Mouse (Mus musculus): ENCODE results near the gene Rbl2. TPM values are rescaled to one million over a fixed set of nuclear protein-coding genes. Genes with fewer than 3 reads are reported as not detected.
A peak's percentile ranks its signal among the peaks of the same experiment; 100 is the strongest.

Rbl2 gene
- 21.9 and 26.6 TPM in 2 replicates for polyA plus RNA-seq (2015; fragmentation: Nextera tagmentation; extraction: Ambion mirVana)

DNA sequence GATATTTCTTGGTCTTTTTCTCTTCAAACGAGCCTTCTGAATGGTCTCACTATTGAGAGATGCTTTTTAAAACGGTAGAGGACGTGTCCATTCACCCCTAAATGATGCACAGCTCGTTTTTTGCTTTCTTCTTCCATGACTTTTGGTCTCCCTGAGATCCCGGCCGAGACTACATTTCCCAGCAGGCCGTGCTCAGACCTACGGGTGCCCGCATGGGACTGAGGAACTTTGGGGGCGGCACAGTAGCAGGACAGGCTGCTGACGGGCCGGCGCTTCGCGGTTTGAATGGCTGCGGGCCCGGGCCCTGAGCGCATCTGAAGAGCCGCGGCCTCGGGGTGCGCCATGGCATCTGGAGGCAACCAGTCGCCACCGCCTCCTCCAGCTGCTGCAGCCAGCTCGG, at the start of gene Rbl2:
Gene Rbl2, plus strand, starts transcription at position 224 of the 400 bp plus-strand sequence.
- Histone ChIP-seq H3K27me3 (replicated peaks; ENCODE audit: control insufficient read depth, insufficient read depth, low read length) (no peaks in the 10 kb centered on the region), H3K36me3 (ENCODE audit: control insufficient read depth, insufficient read depth) (no peaks in the 10 kb centered on the region), H3K4me3 (replicated peaks; ENCODE audit: low read length) (peak within 1 kb of the TSS; percentile 91), H3K9me3 (ENCODE audit: control insufficient read depth, low read length) (no peaks in the 10 kb centered on the region), H3K4me2 (ENCODE audit: low read length) (peak within 1 kb of the TSS; percentile 73), H3K4me1 (replicated peaks; ENCODE audit: control insufficient read depth, insufficient read depth, low read length) (peaks cover 15% of the 10 kb centered on the region), H3K27ac (ENCODE audit: low read length) (peak within 1 kb of the TSS; percentile 81), H3K9ac (replicated peaks; ENCODE audit: low read depth, low read length) (peak within 1 kb of the TSS; percentile 70)
- peak; percentile 99 for ATAC-seq
- under 1% methylated on average over 25 of the region's 25 CpGs for WGBS

DNA sequence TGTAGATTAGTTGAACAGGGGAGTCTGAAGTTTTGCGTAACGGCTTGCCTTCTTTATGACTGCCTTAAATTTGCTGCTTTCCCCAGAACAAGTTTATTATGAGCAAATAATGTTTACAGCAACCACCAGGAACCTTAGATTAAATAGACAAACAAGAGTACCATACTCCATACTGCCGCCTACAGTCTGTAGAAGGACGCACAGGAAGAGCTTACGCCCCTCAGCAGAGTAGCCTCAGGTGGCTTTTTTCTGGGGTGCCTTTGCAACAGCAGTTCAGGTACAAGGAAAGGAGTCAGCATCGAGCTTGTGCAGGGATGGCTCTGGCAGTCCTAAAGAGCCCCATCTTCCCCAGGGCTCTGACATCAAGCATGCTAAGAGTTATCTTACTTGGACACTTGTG, 35.4 kb upstream of the Rbl2 start:
- Histone ChIP-seq H3K4me3 (replicated peaks; ENCODE audit: low read length) (no peak overlapping the region), H3K4me1 (replicated peaks; ENCODE audit: control insufficient read depth, insufficient read depth, low read length) (no peaks in the 10 kb centered on the region), H3K9ac (replicated peaks; ENCODE audit: low read depth, low read length) (no peak overlapping the region), H3K4me2 (ENCODE audit: low read length) (no peak overlapping the region), H3K9me3 (ENCODE audit: control insufficient read depth, low read length) (no peaks in the 10 kb centered on the region), H3K27ac (ENCODE audit: low read length) (no peak overlapping the region), H3K36me3 (ENCODE audit: control insufficient read depth, insufficient read depth) (peaks cover 51% of the 10 kb centered on the region), H3K27me3 (replicated peaks; ENCODE audit: control insufficient read depth, insufficient read depth, low read length) (no peaks in the 10 kb centered on the region)
- WGBS = 87% methylated on average over 6 of the region's 6 CpGs
- ATAC-seq = no peak

DNA sequence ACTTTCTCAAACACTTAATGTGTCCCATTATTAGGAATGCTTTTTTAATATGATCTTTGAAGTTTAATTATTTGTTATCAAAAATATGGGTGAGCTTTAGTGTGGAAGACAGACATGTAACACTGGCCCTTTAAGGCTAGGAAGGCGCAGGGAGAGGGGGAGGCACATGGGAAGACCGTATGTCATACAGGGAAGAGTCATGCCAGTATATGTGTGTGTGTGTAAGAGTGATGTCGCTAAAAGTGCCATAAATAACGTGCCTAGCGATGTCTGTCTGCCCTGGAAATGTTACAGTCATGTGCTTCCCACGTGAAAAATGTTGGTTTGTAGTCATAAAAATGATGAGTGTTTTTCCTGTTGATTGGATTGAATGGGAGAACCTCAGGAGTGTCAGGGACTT, 33.0 kb upstream of the Rbl2 start:
- no peak overlapping the region for H3K9ac ChIP-seq (replicated peaks; ENCODE audit: low read depth, low read length)
- no peak overlapping the region for H3K27ac ChIP-seq (ENCODE audit: low read length)
- no peaks in the 10 kb centered on the region for H3K27me3 ChIP-seq (replicated peaks; ENCODE audit: control insufficient read depth, insufficient read depth, low read length)
- H3K4me1 ChIP-seq (replicated peaks; ENCODE audit: control insufficient read depth, insufficient read depth, low read length) = no peaks in the 10 kb centered on the region
- no peak overlapping the region for H3K4me3 ChIP-seq (replicated peaks; ENCODE audit: low read length)
- no peak overlapping the region for H3K4me2 ChIP-seq (ENCODE audit: low read length)
- no peak for ATAC-seq
- peaks cover 49% of the 10 kb centered on the region for H3K36me3 ChIP-seq (ENCODE audit: control insufficient read depth, insufficient read depth)
- H3K9me3 ChIP-seq (ENCODE audit: control insufficient read depth, low read length) = no peaks in the 10 kb centered on the region
- 76% methylated on average over 6 of the region's 6 CpGs for WGBS

DNA sequence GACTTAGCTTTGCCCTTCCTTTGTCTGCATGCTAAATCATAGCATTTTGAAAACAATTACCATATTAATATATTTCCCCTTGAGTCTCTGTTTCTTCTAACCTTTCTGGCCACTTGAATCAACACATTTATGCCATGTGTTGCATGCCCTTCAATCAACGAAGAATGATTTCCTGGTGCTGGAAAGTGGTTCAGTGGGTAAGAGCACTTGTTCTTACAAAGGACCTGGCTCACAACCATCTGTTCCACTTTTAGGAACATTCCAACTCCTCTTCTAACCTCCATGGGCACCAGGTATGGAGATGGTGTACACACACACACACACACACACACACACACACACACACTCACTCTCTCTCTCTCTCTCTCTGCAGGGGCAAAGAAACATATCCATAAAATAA, 31.2 kb upstream of the Rbl2 start:
- Histone ChIP-seq H3K27me3 (replicated peaks; ENCODE audit: control insufficient read depth, insufficient read depth, low read length) (no peaks in the 10 kb centered on the region), H3K4me2 (ENCODE audit: low read length) (no peak overlapping the region), H3K9ac (replicated peaks; ENCODE audit: low read depth, low read length) (no peak overlapping the region), H3K27ac (ENCODE audit: low read length) (no peak overlapping the region), H3K4me3 (replicated peaks; ENCODE audit: low read length) (no peak overlapping the region), H3K9me3 (ENCODE audit: control insufficient read depth, low read length) (no peaks in the 10 kb centered on the region), H3K4me1 (replicated peaks; ENCODE audit: control insufficient read depth, insufficient read depth, low read length) (no peaks in the 10 kb centered on the region), H3K36me3 (ENCODE audit: control insufficient read depth, insufficient read depth) (peaks cover 53% of the 10 kb centered on the region)
- 100% methylated on average over 1 of the region's 1 CpGs for WGBS
- no peak for ATAC-seq

DNA sequence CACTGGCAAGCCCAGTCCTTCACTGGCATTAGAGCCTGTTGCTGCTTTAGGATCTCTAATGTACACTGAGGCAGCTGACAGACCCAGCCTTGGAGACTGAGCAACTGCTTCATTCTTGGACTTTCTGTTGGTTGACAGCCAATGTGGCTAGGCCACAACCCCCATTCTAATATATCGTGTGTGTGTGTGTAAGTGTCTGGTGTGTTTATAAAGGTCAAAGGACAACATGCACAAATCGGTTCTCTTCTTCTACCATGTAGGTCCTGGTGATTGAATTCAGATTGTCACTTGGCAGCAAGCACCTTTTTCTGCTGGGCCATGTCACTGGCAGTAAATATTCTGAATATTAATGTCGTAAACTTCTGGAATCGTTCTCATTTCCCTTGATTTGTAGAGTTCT, 23.5 kb upstream of the Rbl2 start:
- ATAC-seq = no peak
- Histone ChIP-seq H3K27ac (ENCODE audit: low read length) (no peak overlapping the region), H3K4me1 (replicated peaks; ENCODE audit: control insufficient read depth, insufficient read depth, low read length) (peaks cover 5% of the 10 kb centered on the region), H3K4me3 (replicated peaks; ENCODE audit: low read length) (no peak overlapping the region), H3K9ac (replicated peaks; ENCODE audit: low read depth, low read length) (no peak overlapping the region), H3K9me3 (ENCODE audit: control insufficient read depth, low read length) (no peaks in the 10 kb centered on the region), H3K27me3 (replicated peaks; ENCODE audit: control insufficient read depth, insufficient read depth, low read length) (no peaks in the 10 kb centered on the region), H3K36me3 (ENCODE audit: control insufficient read depth, insufficient read depth) (peaks cover 43% of the 10 kb centered on the region), H3K4me2 (ENCODE audit: low read length) (no peak overlapping the region)
- 91% methylated on average over 4 of the region's 4 CpGs for WGBS

DNA sequence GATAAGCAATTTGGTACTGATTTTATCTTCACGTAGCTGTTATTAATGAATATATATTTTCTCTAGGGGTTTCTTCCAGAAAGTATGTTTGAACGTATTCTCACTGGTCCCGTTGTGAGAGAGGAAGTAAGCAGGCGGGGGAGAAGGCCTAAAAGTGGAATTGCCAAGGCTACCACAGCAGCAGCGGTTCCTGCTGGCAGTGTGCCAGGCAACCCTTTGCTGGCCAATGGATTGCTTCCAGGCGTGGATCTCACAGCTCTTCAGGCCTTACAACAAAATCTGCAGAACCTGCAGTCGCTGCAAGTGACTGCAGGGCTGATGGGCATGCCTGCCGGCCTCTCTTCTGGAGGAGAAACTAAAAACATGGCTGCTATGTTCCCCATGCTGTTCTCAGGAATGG, 18.8 kb upstream of the Rbl2 start:
- no peaks in the 10 kb centered on the region for H3K9me3 ChIP-seq (ENCODE audit: control insufficient read depth, low read length)
- no peak overlapping the region; the same call in 1 of the 2 replicates for H3K27ac ChIP-seq (ENCODE audit: low read length)
- no peak overlapping the region for H3K9ac ChIP-seq (replicated peaks; ENCODE audit: low read depth, low read length)
- WGBS = 22% methylated on average over 8 of the region's 8 CpGs
- ATAC-seq = peak; percentile 64; the same call in 1 of the 2 replicates
- no peak overlapping the region for H3K4me2 ChIP-seq (ENCODE audit: low read length)
- peaks cover 5% of the 10 kb centered on the region for H3K4me1 ChIP-seq (replicated peaks; ENCODE audit: control insufficient read depth, insufficient read depth, low read length)
- H3K27me3 ChIP-seq (replicated peaks; ENCODE audit: control insufficient read depth, insufficient read depth, low read length) = no peaks in the 10 kb centered on the region
- H3K4me3 ChIP-seq (replicated peaks; ENCODE audit: low read length) = no peak overlapping the region
- peaks cover 28% of the 10 kb centered on the region for H3K36me3 ChIP-seq (ENCODE audit: control insufficient read depth, insufficient read depth)

DNA sequence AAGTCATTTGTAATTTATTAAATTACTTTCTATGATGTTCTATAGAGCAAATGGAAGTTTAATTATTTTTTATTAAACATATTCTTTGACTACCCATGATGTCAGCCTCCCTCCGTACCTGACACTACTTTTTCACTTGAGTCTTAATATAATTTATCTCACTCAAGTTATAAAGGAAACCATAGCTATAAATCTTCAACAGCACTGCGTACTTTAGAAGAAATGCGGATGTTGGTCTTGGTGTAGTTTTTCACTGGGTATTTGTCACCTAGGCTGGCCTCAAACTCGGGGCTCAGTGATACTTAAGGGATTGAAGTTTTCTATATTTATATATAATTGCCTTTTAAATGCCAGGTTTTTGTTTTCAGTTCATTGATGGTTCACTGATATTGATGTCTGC, 15.4 kb upstream of the Rbl2 start:
- H3K27me3 ChIP-seq (replicated peaks; ENCODE audit: control insufficient read depth, insufficient read depth, low read length) = no peaks in the 10 kb centered on the region
- no peak overlapping the region for H3K9ac ChIP-seq (replicated peaks; ENCODE audit: low read depth, low read length)
- peaks cover 18% of the 10 kb centered on the region for H3K36me3 ChIP-seq (ENCODE audit: control insufficient read depth, insufficient read depth)
- 96% methylated on average over 4 of the region's 4 CpGs for WGBS
- peaks cover 5% of the 10 kb centered on the region for H3K4me1 ChIP-seq (replicated peaks; ENCODE audit: control insufficient read depth, insufficient read depth, low read length)
- no peaks in the 10 kb centered on the region for H3K9me3 ChIP-seq (ENCODE audit: control insufficient read depth, low read length)
- H3K4me3 ChIP-seq (replicated peaks; ENCODE audit: low read length) = no peak overlapping the region
- H3K27ac ChIP-seq (ENCODE audit: low read length) = no peak overlapping the region
- ATAC-seq = no peak
- no peak overlapping the region for H3K4me2 ChIP-seq (ENCODE audit: low read length)

DNA sequence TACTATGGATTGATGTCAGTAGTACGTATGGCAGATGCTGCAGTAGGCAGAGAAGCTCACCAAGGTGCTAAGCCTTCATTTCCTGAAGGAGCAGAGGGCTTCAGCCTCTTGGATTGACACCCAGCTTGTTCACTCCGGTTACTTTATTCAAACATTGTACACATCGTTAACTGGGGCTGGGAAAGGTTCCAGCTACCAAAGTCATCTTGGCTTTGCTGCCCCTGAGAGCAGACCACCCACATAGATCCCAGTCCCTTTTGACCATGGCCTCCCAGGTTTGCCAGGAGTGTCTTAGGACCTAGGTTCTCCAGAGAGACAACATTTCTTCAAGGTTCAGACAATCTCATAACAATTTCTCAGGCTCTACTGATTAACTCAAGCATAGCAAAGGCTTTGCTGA, 13.0 kb upstream of the Rbl2 start:
- Histone ChIP-seq H3K4me3 (replicated peaks; ENCODE audit: low read length) (no peak overlapping the region), H3K4me2 (ENCODE audit: low read length) (no peak overlapping the region), H3K9me3 (ENCODE audit: control insufficient read depth, low read length) (no peaks in the 10 kb centered on the region), H3K9ac (replicated peaks; ENCODE audit: low read depth, low read length) (no peak overlapping the region), H3K36me3 (ENCODE audit: control insufficient read depth, insufficient read depth) (peaks cover 9% of the 10 kb centered on the region; the same call in 1 of the 2 replicates), H3K4me1 (replicated peaks; ENCODE audit: control insufficient read depth, insufficient read depth, low read length) (no peaks in the 10 kb centered on the region), H3K27ac (ENCODE audit: low read length) (no peak overlapping the region), H3K27me3 (replicated peaks; ENCODE audit: control insufficient read depth, insufficient read depth, low read length) (no peaks in the 10 kb centered on the region)
- no peak for ATAC-seq
- WGBS = 26% methylated on average over 3 of the region's 3 CpGs

DNA sequence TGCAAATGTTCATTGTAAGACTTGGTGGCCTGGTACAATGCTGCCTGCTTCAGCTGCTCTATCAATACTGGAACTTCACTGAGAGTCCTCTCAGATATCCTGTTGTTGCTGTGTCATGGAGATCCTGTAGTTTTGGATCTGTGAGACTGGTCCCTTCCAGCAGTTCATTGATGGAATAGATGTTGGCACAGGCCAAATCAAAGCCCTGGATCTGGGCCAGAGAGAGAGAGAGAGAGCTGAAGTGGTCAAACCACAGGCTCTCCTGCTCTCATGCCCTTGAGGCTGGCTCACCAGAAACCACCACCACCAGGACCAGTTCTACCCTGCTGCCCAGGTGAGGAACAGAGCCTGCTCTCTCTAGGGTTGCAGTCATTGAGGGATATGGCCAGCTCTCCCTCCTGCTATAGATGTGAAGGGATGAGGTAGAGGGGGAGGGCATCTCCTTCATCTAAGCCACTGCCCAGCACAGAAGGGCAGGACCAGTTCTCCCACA, 10.7 kb upstream of the Rbl2 start:
- Histone ChIP-seq H3K9ac (replicated peaks; ENCODE audit: low read depth, low read length) (no peak overlapping the region), H3K27ac (ENCODE audit: low read length) (no peak overlapping the region), H3K4me3 (replicated peaks; ENCODE audit: low read length) (no peak overlapping the region), H3K4me1 (replicated peaks; ENCODE audit: control insufficient read depth, insufficient read depth, low read length) (no peaks in the 10 kb centered on the region), H3K4me2 (ENCODE audit: low read length) (no peak overlapping the region), H3K9me3 (ENCODE audit: control insufficient read depth, low read length) (no peaks in the 10 kb centered on the region), H3K36me3 (ENCODE audit: control insufficient read depth, insufficient read depth) (no peaks in the 10 kb centered on the region), H3K27me3 (replicated peaks; ENCODE audit: control insufficient read depth, insufficient read depth, low read length) (no peaks in the 10 kb centered on the region)
- no peak for ATAC-seq

DNA sequence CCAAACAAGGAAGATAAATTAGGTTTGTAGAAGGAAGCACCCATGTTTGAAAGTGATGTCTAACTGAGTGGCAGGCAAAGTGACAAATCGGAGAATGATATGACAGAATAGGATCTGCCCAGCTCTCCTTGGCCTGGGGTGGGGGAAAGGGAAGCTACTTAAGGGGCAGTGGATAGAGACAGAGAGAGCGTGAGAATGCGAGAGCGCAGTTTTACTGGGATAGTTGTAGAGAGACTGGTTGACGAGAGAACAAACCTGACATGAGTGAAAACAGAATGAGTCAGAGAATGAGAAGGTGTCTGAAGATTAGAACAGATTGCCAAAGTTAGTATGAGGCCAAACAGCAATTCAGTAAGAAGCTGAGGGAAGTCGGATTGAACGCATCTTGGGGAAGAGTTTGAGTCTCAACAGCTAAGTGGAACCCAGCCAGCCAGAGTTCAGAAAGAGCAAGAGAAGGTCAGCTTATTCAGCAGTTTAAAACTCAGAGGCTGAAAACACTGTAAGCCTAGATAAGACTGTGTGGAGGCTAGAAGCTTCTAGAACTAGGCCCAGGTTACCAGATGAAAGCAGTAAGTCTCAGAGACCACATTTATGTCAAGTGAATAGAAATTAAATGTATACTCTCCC, 9.9 kb upstream of the Rbl2 start:
- H3K4me2 ChIP-seq (ENCODE audit: low read length) = no peak overlapping the region
- H3K27ac ChIP-seq (ENCODE audit: low read length) = no peak overlapping the region
- H3K9ac ChIP-seq (replicated peaks; ENCODE audit: low read depth, low read length) = no peak overlapping the region
- H3K4me3 ChIP-seq (replicated peaks; ENCODE audit: low read length) = no peak overlapping the region
- no peak for ATAC-seq
- H3K9me3 ChIP-seq (ENCODE audit: control insufficient read depth, low read length) = no peaks in the 10 kb centered on the region
- no peaks in the 10 kb centered on the region for H3K27me3 ChIP-seq (replicated peaks; ENCODE audit: control insufficient read depth, insufficient read depth, low read length)
- no peaks in the 10 kb centered on the region for H3K4me1 ChIP-seq (replicated peaks; ENCODE audit: control insufficient read depth, insufficient read depth, low read length)
- 86% methylated on average over 7 of the region's 7 CpGs for WGBS
- H3K36me3 ChIP-seq (ENCODE audit: control insufficient read depth, insufficient read depth) = no peaks in the 10 kb centered on the region
